Mouse (Mus musculus) neural tube, embryonic 13.5 days (tissue): ENCODE data around the gene Slc22a5. TPM values are rescaled to one million over a fixed set of nuclear protein-coding genes. Genes with fewer than 3 reads are reported as not detected.
"Not testable (repeated sequence)": the region's sequence is repeated elsewhere in the genome, so short reads cannot be mapped to it uniquely, and the experiment has no call there.

Experiments
- ATAC-seq: fragments of 200-750 bp; cut with Nextera tagmentation; 2 replicates; pipeline ENCODE4 v1.8.0; 2017; ENCODE audit warnings: low read depth, mild to moderate bottlenecking, moderate TSS enrichment, moderate library complexity
- H3K27ac ChIP-seq: fragments of 300-500 bp; sonication (generic); replicated peaks from 2 replicates; pipeline ENCODE4 v1.5.1; 2015; ENCODE audit warnings: moderate library complexity, mild to moderate bottlenecking, inconsistent platforms
- H3K27me3 ChIP-seq: fragments of 300-500 bp; sonication (generic); 2 replicates; pipeline ENCODE4 v1.6.1; 2015; ENCODE audit warnings: mild to moderate bottlenecking, inconsistent platforms
- H3K36me3 ChIP-seq: fragments of 300-500 bp; sonication (generic); 2 replicates; pipeline ENCODE4 v1.6.1; 2015; ENCODE audit warnings: mild to moderate bottlenecking, inconsistent platforms
- H3K4me1 ChIP-seq: fragments of 300-500 bp; sonication (generic); replicated peaks from 2 replicates; pipeline ENCODE4 v1.6.1; 2015; ENCODE audit warnings: inconsistent platforms
- H3K4me2 ChIP-seq: fragments of 300-500 bp; sonication (generic); 2 replicates; pipeline ENCODE4 v1.6.1; 2015; ENCODE audit warnings: inconsistent platforms, mild to moderate bottlenecking, moderate library complexity
- H3K4me3 ChIP-seq: fragments of 300-500 bp; sonication (generic); 2 replicates; pipeline ENCODE4 v1.5.1; 2015; ENCODE audit warnings: mild to moderate bottlenecking, inconsistent platforms
- H3K9ac ChIP-seq: fragments of 300-500 bp; sonication (generic); 2 replicates; pipeline ENCODE4 v1.6.1; 2015; ENCODE audit warnings: moderate library complexity, mild to moderate bottlenecking, inconsistent platforms
- H3K9me3 ChIP-seq: fragments of 300-500 bp; sonication (generic); 2 replicates; pipeline ENCODE4 v1.6.1; 2016; ENCODE audit warnings: inconsistent platforms
- WGBS: fragments of 180-500 bp; shearing (Covaris S2); methylation state at CpG from one replicate; pipeline ENCODE4 v1.1.7; 2015; 5-methylcytosine and 5-hydroxymethylcytosine counted together
- polyA plus RNA-seq: library from polyadenylated mRNA; unstranded; fragments of >200 nt; fragmentation: Nextera tagmentation; extraction: Ambion mirVana; gene quantifications from 2 replicates; pipeline ENCODE4 v1.2.1, GENCODE M21; 2015

Slc22a5 gene
- 8.5 and 9.3 TPM in 2 replicates for polyA plus RNA-seq

- peak; percentile 99 for ATAC-seq
- 3% methylated on average over 63 of the region's 63 CpGs for WGBS
These were observed at the start of gene Slc22a5 for GRCm38 (mm10) chr11:53891505-53892451. Gene Slc22a5 (minus strand): TSS chr11:53891660.

GRCm38 (mm10) chr11:53931944-53932318 is 40.5 kb upstream of the Slc22a5 start:
- not testable (repeated sequence) for H3K27me3 ChIP-seq, H3K4me1 ChIP-seq, H3K9me3 ChIP-seq, H3K27ac ChIP-seq, H3K9ac ChIP-seq, H3K4me3 ChIP-seq, H3K36me3 ChIP-seq, H3K4me2 ChIP-seq
- 73% methylated on average over 4 of the region's 4 CpGs for WGBS
- ATAC-seq, result 0 out of 2 replicates have a peak, but pooled peaks have one; percentile 15

More at GRCm38 (mm10) chr11:53891505-53892451, at the start of gene Slc22a5:
- H3K4me1 ChIP-seq, result peaks cover 30% of the 10 kb centered on the region
- peak within 1 kb of the TSS; percentile 59 for H3K4me3 ChIP-seq
- peak within 1 kb of the TSS; percentile 86 for H3K4me2 ChIP-seq
- H3K9me3 ChIP-seq, result no peaks in the 10 kb centered on the region
- peak within 1 kb of the TSS; percentile 79 for H3K9ac ChIP-seq
- no peaks in the 10 kb centered on the region for H3K27me3 ChIP-seq
- no peaks in the 10 kb centered on the region for H3K36me3 ChIP-seq
- peak within 1 kb of the TSS; percentile 49; the same call in 1 of the 2 replicates for H3K27ac ChIP-seq

- H3K4me3 ChIP-seq, result no peak overlapping the region
- H3K4me2 ChIP-seq, result no peak overlapping the region
- H3K27me3 ChIP-seq, result no peaks in the 10 kb centered on the region
- H3K9ac ChIP-seq, result 0 out of 2 replicates have a peak overlapping the region, but pooled peaks have one; percentile 12
- peak; percentile 8; the same call in 1 of the 2 replicates for ATAC-seq
- H3K4me1 ChIP-seq, result no peaks in the 10 kb centered on the region
- H3K9me3 ChIP-seq, result no peaks in the 10 kb centered on the region
- 36% methylated on average over 17 of the region's 17 CpGs for WGBS
- no peaks in the 10 kb centered on the region for H3K36me3 ChIP-seq
- H3K27ac ChIP-seq, result no peak overlapping the region
These were observed 39.9 kb upstream of the Slc22a5 start for GRCm38 (mm10) chr11:53931091-53931943.

- Histone ChIP-seq H3K9ac (no peak overlapping the region), H3K36me3 (no peaks in the 10 kb centered on the region), H3K27ac (no peak overlapping the region), H3K4me2 (no peak overlapping the region), H3K27me3 (no peaks in the 10 kb centered on the region), H3K9me3 (no peaks in the 10 kb centered on the region), H3K4me3 (no peak overlapping the region), H3K4me1 (no peaks in the 10 kb centered on the region)
- 88% methylated on average over 3 of the region's 3 CpGs for WGBS
- no peak for ATAC-seq
These were observed 38.3 kb upstream of the Slc22a5 start for GRCm38 (mm10) chr11:53929741-53930140.

GRCm38 (mm10) chr11:53928585-53928984 is 37.1 kb upstream of the Slc22a5 start:
- Histone ChIP-seq H3K4me3 (no peak overlapping the region), H3K9me3 (no peaks in the 10 kb centered on the region), H3K27ac (no peak overlapping the region), H3K36me3 (no peaks in the 10 kb centered on the region), H3K4me2 (no peak overlapping the region), H3K27me3 (no peaks in the 10 kb centered on the region), H3K9ac (no peak overlapping the region), H3K4me1 (no peaks in the 10 kb centered on the region)
- no peak for ATAC-seq
- 90% methylated on average over 3 of the region's 3 CpGs for WGBS

GRCm38 (mm10) chr11:53926303-53926702 is 34.8 kb upstream of the Slc22a5 start:
- Histone ChIP-seq H3K4me2 (no peak overlapping the region), H3K9ac (no peak overlapping the region), H3K4me1 (no peaks in the 10 kb centered on the region), H3K9me3 (no peaks in the 10 kb centered on the region), H3K27me3 (no peaks in the 10 kb centered on the region), H3K4me3 (no peak overlapping the region), H3K27ac (no peak overlapping the region), H3K36me3 (no peaks in the 10 kb centered on the region)
- no peak for ATAC-seq
- WGBS, result 92% methylated on average over 5 of the region's 5 CpGs

- H3K9ac ChIP-seq, result no peak overlapping the region
- no peaks in the 10 kb centered on the region for H3K36me3 ChIP-seq
- no peak overlapping the region for H3K4me3 ChIP-seq
- WGBS, result 97% methylated on average over 4 of the region's 4 CpGs
- no peak for ATAC-seq
- no peaks in the 10 kb centered on the region for H3K27me3 ChIP-seq
- no peak overlapping the region for H3K27ac ChIP-seq
- H3K4me1 ChIP-seq, result no peaks in the 10 kb centered on the region
- no peak overlapping the region for H3K4me2 ChIP-seq
- H3K9me3 ChIP-seq, result no peaks in the 10 kb centered on the region
These were observed 27.4 kb upstream of the Slc22a5 start for GRCm38 (mm10) chr11:53918851-53919250.

GRCm38 (mm10) chr11:53911011-53911410 is 19.6 kb upstream of the Slc22a5 start:
- H3K4me3 ChIP-seq, result no peak overlapping the region
- H3K27ac ChIP-seq, result no peak overlapping the region
- H3K4me2 ChIP-seq, result no peak overlapping the region
- ATAC-seq, result no peak
- H3K27me3 ChIP-seq, result no peaks in the 10 kb centered on the region
- H3K36me3 ChIP-seq, result no peaks in the 10 kb centered on the region
- no peaks in the 10 kb centered on the region for H3K9me3 ChIP-seq
- no peaks in the 10 kb centered on the region for H3K4me1 ChIP-seq
- WGBS, result 85% methylated on average over 4 of the region's 4 CpGs
- H3K9ac ChIP-seq, result no peak overlapping the region

- no peaks in the 10 kb centered on the region for H3K36me3 ChIP-seq
- no peak overlapping the region for H3K4me3 ChIP-seq
- ATAC-seq, result no peak
- H3K4me1 ChIP-seq, result no peaks in the 10 kb centered on the region
- no peak overlapping the region for H3K4me2 ChIP-seq
- H3K27me3 ChIP-seq, result no peaks in the 10 kb centered on the region
- 94% methylated on average over 8 of the region's 8 CpGs for WGBS
- no peak overlapping the region for H3K9ac ChIP-seq
- no peaks in the 10 kb centered on the region for H3K9me3 ChIP-seq
- H3K27ac ChIP-seq, result no peak overlapping the region
These were observed 17.2 kb upstream of the Slc22a5 start for GRCm38 (mm10) chr11:53908686-53909085.

GRCm38 (mm10) chr11:53904534-53904925 is 13.1 kb upstream of the Slc22a5 start:
- Histone ChIP-seq H3K4me2 (no peak overlapping the region), H3K9ac (no peak overlapping the region), H3K36me3 (no peaks in the 10 kb centered on the region), H3K27me3 (no peaks in the 10 kb centered on the region), H3K9me3 (no peaks in the 10 kb centered on the region), H3K27ac (no peak overlapping the region), H3K4me1 (no peaks in the 10 kb centered on the region), H3K4me3 (no peak overlapping the region)
- ATAC-seq, result no peak
- 82% methylated on average over 9 of the region's 9 CpGs for whole genome bisulfite sequencing

- Histone ChIP-seq H3K4me3 (no peak overlapping the region), H3K4me2 (no peak overlapping the region), H3K9me3 (no peaks in the 10 kb centered on the region), H3K36me3 (no peaks in the 10 kb centered on the region), H3K9ac (no peak overlapping the region), H3K27me3 (no peaks in the 10 kb centered on the region), H3K4me1 (no peaks in the 10 kb centered on the region), H3K27ac (no peak overlapping the region)
- no peak for ATAC-seq
- WGBS, result 55% methylated on average over 16 of the region's 16 CpGs
These were observed 12.5 kb upstream of the Slc22a5 start for GRCm38 (mm10) chr11:53903781-53904533.
